Mouse (Mus musculus) neural tube, embryonic 13.5 days (tissue): ENCODE measurements around the gene Foxo1. TPM values are rescaled to one million over a fixed set of nuclear protein-coding genes. Genes with fewer than 3 reads are reported as not detected.

Experiments used
- ATAC-seq: fragments of 200-750 bp; cut with Nextera tagmentation; 2 replicates; pipeline ENCODE4 v1.8.0; 2017; ENCODE audit warnings: low read depth, mild to moderate bottlenecking, moderate TSS enrichment, moderate library complexity
- H3K27ac ChIP-seq: fragments of 300-500 bp; sonication (generic); replicated peaks from 2 replicates; pipeline ENCODE4 v1.5.1; 2015; ENCODE audit warnings: moderate library complexity, mild to moderate bottlenecking, inconsistent platforms
- H3K27me3 ChIP-seq: fragments of 300-500 bp; sonication (generic); 2 replicates; pipeline ENCODE4 v1.6.1; 2015; ENCODE audit warnings: mild to moderate bottlenecking, inconsistent platforms
- H3K36me3 ChIP-seq: fragments of 300-500 bp; sonication (generic); 2 replicates; pipeline ENCODE4 v1.6.1; 2015; ENCODE audit warnings: mild to moderate bottlenecking, inconsistent platforms
- H3K4me1 ChIP-seq: fragments of 300-500 bp; sonication (generic); replicated peaks from 2 replicates; pipeline ENCODE4 v1.6.1; 2015; ENCODE audit warnings: inconsistent platforms
- H3K4me2 ChIP-seq: fragments of 300-500 bp; sonication (generic); 2 replicates; pipeline ENCODE4 v1.6.1; 2015; ENCODE audit warnings: inconsistent platforms, mild to moderate bottlenecking, moderate library complexity
- H3K4me3 ChIP-seq: fragments of 300-500 bp; sonication (generic); 2 replicates; pipeline ENCODE4 v1.5.1; 2015; ENCODE audit warnings: mild to moderate bottlenecking, inconsistent platforms
- H3K9ac ChIP-seq: fragments of 300-500 bp; sonication (generic); 2 replicates; pipeline ENCODE4 v1.6.1; 2015; ENCODE audit warnings: moderate library complexity, mild to moderate bottlenecking, inconsistent platforms
- H3K9me3 ChIP-seq: fragments of 300-500 bp; sonication (generic); 2 replicates; pipeline ENCODE4 v1.6.1; 2016; ENCODE audit warnings: inconsistent platforms
- WGBS: fragments of 180-500 bp; shearing (Covaris S2); methylation state at CpG from one replicate; pipeline ENCODE4 v1.1.7; 2015; 5-methylcytosine and 5-hydroxymethylcytosine counted together
- polyA plus RNA-seq: library from polyadenylated mRNA; unstranded; fragments of >200 nt; fragmentation: Nextera tagmentation; extraction: Ambion mirVana; gene quantifications from 2 replicates; pipeline ENCODE4 v1.2.1, GENCODE M21; 2015

Foxo1 gene
- polyA plus RNA-seq, 1 experiment from 2014 or later: 2.7 TPM

DNA sequence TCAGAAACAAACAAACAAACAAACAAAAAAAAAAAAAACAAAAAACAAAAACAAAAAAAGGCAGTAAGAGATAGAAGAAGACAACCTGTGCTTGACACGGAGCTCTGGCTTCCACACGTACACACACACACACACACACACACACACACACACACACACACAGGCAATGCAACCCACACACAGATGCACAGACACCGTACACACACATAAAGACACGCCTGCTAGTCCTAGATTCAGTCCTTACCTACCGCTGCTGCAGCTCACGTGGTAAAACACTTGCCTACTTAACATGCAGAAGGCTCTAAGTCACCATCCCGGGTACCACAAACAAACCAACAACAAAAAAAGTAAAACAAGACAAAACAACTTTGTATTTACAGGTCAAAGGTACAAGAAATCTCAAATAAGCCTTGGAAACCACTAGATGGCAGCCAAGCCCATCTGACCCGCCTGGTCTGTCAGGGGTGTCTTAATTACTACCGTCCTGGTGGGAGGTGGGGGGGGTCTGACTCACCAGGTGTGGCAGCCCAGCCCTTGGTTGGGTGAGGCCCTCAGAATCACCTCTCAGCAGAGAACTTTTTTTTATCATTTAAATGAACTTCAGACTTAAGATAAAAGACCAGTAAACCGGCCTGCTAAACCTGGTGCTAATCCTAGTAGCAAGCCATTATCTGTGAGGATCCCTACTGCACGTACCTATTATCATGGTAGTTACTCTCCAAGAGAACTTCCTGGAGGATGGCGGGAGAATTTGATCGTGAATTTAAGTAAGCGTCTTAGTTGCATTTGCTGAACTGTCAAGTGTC lies 14.3 kb upstream of the Foxo1 start:
- no peak overlapping the region for H3K4me3 ChIP-seq
- no peaks in the 10 kb centered on the region for H3K36me3 ChIP-seq
- no peak overlapping the region for H3K27ac ChIP-seq
- no peak overlapping the region for H3K9ac ChIP-seq
- H3K4me2 ChIP-seq: no peak overlapping the region
- H3K4me1 ChIP-seq: no peaks in the 10 kb centered on the region; the same call in 1 of the 2 replicates
- no peaks in the 10 kb centered on the region for H3K9me3 ChIP-seq
- 22% methylated on average over 14 of the region's 14 CpGs for WGBS
- no peak for ATAC-seq
- peaks cover 16% of the 10 kb centered on the region for H3K27me3 ChIP-seq

DNA sequence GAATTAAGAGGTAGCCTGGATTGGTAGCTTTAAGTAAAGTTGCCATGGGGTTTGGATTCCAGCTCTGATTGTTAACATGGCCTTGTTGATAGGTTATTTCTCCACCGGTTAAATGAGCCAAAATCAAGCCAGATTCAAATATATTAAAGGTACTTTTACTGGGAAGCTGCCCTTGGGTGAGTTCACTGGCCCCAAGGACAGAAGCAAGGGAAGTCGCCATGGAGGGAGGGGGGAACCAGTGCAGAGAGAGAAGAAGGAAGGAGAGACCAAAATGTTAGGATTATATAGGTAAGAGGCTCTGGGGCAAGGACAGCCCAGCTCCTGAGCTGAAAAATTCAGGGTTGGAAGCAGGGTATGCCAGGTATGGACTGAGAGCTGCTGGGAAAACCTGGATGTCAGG lies 13.6 kb upstream of the Foxo1 start:
- WGBS: 8% methylated on average over 2 of the region's 2 CpGs
- no peak overlapping the region for H3K4me2 ChIP-seq
- no peak overlapping the region for H3K9ac ChIP-seq
- H3K27ac ChIP-seq: no peak overlapping the region
- H3K36me3 ChIP-seq: no peaks in the 10 kb centered on the region
- no peak for ATAC-seq
- peaks cover 22% of the 10 kb centered on the region for H3K27me3 ChIP-seq
- no peaks in the 10 kb centered on the region for H3K9me3 ChIP-seq
- no peak overlapping the region for H3K4me3 ChIP-seq
- no peaks in the 10 kb centered on the region; the same call in 1 of the 2 replicates for H3K4me1 ChIP-seq

DNA sequence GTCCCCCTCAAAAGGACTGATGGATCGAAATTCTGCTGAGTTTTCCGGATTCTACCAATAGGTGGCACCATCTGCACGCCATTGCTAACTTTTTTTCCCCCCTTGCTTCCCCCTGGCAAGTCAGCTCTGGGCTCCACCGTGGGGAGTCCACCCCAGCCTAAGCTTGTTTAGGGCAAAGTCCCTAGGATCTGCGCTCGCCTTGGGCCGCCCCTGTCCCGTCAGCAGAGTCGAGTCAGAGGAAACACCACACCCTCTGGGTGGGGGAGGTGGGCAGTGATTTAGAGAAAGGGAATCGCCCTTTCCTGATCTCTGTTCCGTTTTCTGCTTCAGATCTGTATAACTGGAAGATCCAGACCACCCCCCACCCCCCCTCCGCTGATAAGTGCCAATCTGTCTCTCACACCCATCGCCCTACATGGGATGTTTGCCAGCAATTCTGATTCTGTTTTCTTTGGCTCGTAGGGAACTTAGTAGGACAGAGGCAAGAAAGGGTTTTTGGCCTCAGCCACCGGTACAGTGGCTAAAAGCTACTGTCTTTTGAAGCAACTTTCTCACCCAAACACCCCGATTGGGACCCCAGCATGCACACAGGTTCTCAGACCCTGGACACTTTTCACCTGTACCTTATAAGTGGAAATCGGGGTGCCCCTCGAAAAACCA lies 10.2 kb upstream of the Foxo1 start:
- H3K27ac ChIP-seq: no peak overlapping the region
- 19% methylated on average over 18 of the region's 18 CpGs for WGBS
- peak overlapping the region; percentile 16 for H3K4me3 ChIP-seq
- H3K4me2 ChIP-seq: peak overlapping the region; percentile 51
- peak overlapping the region; percentile 43; the same call in 1 of the 2 replicates for H3K9ac ChIP-seq
- H3K36me3 ChIP-seq: no peaks in the 10 kb centered on the region
- ATAC-seq: peak; percentile 54
- no peaks in the 10 kb centered on the region; the same call in 1 of the 2 replicates for H3K4me1 ChIP-seq
- H3K27me3 ChIP-seq: peaks cover 44% of the 10 kb centered on the region
- no peaks in the 10 kb centered on the region for H3K9me3 ChIP-seq

DNA sequence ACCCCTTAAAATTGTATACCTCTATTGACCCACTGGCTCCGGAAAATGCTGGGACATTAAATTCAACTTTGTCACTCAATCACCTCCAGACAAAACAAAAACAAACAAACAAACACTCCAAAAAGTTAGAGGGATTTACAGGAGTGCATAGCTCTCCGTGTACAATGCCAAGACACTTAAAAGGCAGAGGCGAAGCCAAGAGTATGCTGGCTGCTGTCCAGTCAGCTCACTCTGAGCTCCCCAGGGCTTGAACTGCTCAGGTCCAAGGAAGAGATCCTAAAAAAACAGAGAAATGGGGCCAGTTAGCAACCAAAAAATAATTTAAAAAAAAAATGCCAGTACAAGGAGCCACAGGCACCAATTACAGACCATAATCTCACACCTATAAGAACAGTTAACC lies 9.6 kb upstream of the Foxo1 start:
- Histone ChIP-seq H3K4me1 (no peaks in the 10 kb centered on the region; the same call in 1 of the 2 replicates), H3K27me3 (peaks cover 44% of the 10 kb centered on the region), H3K9ac (no peak overlapping the region), H3K27ac (no peak overlapping the region), H3K36me3 (no peaks in the 10 kb centered on the region), H3K9me3 (no peaks in the 10 kb centered on the region), H3K4me2 (no peak overlapping the region), H3K4me3 (no peak overlapping the region)
- ATAC-seq: no peak
- 33% methylated on average over 3 of the region's 3 CpGs for WGBS

DNA sequence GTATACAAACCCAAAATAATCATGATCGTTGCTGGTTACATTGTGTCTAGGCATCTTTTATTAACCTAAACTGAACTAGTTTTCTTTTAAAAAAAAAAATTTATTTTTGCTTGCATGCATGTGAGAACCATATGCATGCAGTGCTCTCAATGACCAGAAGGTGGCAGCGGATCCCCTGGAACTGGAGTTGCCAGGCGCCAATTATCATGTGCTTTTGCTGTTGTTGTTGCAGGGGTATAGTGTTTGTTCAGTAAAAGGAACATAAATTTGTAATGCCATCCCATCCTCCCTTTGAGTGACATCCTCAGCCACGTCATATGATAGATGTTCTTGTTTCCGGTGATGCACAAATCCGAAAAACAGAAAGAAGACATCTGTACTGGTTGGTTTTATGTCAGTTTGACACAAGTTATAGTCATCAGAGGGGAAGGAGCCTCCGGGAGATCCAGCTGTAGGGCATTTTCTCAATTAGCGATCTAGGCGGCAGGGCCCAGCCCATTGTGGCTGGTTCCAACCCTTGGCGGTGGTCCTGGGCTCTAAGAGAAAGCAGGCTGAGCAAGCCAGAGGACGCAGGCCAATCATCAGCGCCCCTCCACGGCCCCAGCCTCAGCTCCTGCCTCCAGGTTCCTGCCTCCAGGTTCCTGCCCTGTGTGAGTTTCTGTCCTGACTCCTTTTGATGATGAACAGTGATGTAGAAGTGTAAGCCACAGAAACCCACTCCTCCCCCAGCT lies 5.5 kb upstream of the Foxo1 start:
- Histone ChIP-seq H3K36me3 (no peaks in the 10 kb centered on the region), H3K9me3 (no peaks in the 10 kb centered on the region), H3K9ac (no peak overlapping the region), H3K27me3 (peaks cover 80% of the 10 kb centered on the region), H3K4me1 (peaks cover 11% of the 10 kb centered on the region), H3K4me3 (no peak overlapping the region), H3K27ac (no peak overlapping the region), H3K4me2 (no peak overlapping the region)
- 0 out of 2 replicates have a peak, but pooled peaks have one; percentile 17 for ATAC-seq
- 43% methylated on average over 13 of the region's 13 CpGs for WGBS

DNA sequence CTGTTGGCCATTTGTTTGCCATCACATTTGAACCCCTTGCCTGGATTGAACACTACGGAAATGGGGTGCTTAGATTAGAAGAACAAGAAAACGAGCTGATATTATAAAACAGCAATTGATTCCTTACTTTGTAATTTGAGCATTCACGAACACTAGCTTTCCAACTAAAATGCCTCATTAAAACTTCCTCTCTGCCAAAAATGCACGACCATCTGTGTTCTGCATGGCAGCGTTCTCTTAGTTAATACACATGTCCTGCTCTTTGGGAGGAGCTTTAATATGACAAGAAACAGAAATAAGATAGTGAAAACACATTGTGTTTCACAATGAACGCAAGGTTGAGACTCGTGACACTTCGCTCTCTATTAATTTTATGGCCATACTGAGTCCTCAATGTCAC lies 3.8 kb upstream of the Foxo1 start:
- Histone ChIP-seq H3K4me2 (no peak overlapping the region), H3K4me1 (peaks cover 21% of the 10 kb centered on the region), H3K4me3 (no peak overlapping the region), H3K36me3 (no peaks in the 10 kb centered on the region), H3K27me3 (peaks cover 75% of the 10 kb centered on the region), H3K9me3 (no peaks in the 10 kb centered on the region), H3K27ac (no peak overlapping the region), H3K9ac (no peak overlapping the region)
- no peak for ATAC-seq
- 82% methylated on average over 8 of the region's 8 CpGs for WGBS

DNA sequence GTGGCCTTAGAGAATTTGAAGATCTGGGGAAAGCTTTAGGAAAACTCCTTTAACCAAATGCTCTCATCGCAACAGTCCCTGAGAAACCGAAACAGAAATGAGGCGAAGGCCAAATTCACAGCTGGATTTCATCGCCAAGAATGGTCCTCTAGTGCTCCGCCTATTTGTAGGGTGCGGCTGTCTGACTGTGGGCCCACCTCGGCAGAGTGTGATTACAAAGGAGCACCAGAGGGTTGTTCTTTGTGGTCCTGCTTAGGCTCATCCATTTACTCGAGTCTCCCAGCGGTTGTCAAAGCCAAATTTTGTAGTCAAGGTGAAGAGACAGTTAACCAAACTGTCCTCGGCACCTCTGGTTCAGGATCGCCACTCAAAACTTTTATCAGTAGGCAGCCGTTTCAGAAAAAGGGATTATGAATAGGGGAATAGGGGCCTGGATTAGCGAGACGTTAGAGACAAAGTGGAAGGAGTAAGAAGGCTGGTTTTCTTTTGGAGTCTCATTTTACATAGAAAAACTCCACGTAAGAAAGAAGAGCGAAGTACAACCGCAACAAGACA lies 1.5 kb upstream of the Foxo1 start:
- H3K36me3 ChIP-seq: no peaks in the 10 kb centered on the region
- peaks cover 33% of the 10 kb centered on the region for H3K4me1 ChIP-seq
- no peak overlapping the region for H3K4me3 ChIP-seq
- WGBS: 10% methylated on average over 17 of the region's 17 CpGs
- no peak overlapping the region for H3K9ac ChIP-seq
- H3K9me3 ChIP-seq: no peaks in the 10 kb centered on the region
- H3K4me2 ChIP-seq: peak overlapping the region; percentile 97
- peaks cover 75% of the 10 kb centered on the region for H3K27me3 ChIP-seq
- no peak for ATAC-seq
- no peak overlapping the region for H3K27ac ChIP-seq

DNA sequence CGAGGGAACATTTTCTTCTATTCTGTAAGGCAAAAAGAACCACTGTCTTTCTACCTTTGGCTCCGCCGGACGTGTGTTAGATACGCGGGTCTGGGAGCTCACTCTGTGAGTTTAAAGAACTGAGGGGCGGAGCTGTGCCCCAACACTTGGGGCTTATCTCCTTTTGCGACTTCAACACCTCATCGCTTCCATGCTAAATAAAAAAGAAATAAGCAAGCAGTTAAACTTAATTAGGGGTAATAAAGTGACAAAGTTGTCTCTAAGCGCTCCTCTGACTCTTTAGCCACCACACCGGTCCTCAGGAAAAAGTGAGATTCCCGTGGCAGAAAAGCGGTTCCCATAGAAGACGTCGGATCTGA lies 864 bp upstream of the Foxo1 start:
- Histone ChIP-seq H3K27me3 (peaks cover 79% of the 10 kb centered on the region), H3K4me1 (peaks cover 36% of the 10 kb centered on the region), H3K9me3 (no peaks in the 10 kb centered on the region), H3K9ac (peak overlapping the region; percentile 69), H3K4me2 (peak overlapping the region; percentile 97), H3K36me3 (no peaks in the 10 kb centered on the region), H3K27ac (no peak overlapping the region), H3K4me3 (peak overlapping the region; percentile 77)
- 1% methylated on average over 15 of the region's 15 CpGs for WGBS
- no peak for ATAC-seq

DNA sequence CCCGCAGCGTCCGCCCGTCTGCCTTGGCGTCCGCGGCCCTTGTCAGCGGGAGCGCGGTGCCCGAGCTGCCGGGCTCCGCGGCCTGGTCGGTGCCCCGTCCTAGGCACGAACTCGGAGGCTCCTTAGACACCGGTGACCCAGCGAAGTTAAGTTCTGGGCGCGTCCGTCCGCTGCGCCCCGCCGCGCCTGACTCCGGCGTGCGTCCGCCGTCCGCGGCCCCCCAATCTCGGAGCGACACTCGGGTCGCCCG lies 276 bp downstream of the Foxo1 start:
- under 1% methylated on average over 40 of the region's 40 CpGs for WGBS
- peak overlapping the region; percentile 71 for H3K27ac ChIP-seq
- H3K4me3 ChIP-seq: peak overlapping the region; percentile 77
- H3K9me3 ChIP-seq: no peaks in the 10 kb centered on the region
- peaks cover 79% of the 10 kb centered on the region for H3K27me3 ChIP-seq
- peaks cover 36% of the 10 kb centered on the region for H3K4me1 ChIP-seq
- H3K9ac ChIP-seq: peak overlapping the region; percentile 69
- no peak for ATAC-seq
- H3K4me2 ChIP-seq: peak overlapping the region; percentile 97
- no peaks in the 10 kb centered on the region for H3K36me3 ChIP-seq

DNA sequence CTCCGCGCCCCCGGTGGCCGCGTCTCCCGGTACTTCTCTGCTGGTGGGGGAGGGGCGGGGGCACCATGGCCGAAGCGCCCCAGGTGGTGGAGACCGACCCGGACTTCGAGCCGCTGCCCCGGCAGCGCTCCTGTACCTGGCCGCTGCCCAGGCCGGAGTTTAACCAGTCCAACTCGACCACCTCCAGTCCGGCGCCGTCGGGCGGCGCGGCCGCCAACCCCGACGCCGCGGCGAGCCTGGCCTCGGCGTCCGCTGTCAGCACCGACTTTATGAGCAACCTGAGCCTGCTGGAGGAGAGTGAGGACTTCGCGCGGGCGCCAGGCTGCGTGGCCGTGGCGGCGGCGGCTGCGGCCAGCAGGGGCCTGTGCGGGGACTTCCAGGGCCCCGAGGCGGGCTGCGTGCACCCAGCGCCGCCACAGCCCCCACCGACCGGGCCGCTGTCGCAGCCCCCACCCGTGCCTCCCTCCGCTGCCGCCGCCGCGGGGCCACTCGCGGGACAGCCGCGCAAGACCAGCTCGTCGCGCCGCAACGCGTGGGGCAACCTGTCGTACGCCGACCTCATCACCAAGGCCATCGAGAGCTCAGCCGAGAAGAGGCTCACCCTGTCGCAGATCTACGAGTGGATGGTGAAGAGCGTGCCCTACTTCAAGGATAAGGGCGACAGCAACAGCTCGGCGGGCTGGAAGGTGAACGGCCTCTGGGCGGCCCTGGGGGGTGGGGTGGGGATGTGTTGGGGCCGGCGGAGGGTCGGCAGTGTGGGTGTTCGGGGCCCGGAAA lies 789 bp downstream of the Foxo1 start:
- under 1% methylated on average over 75 of the region's 89 CpGs for WGBS
- H3K9ac ChIP-seq: peak overlapping the region; percentile 69
- ATAC-seq: peak; percentile 60
- H3K4me1 ChIP-seq: peaks cover 36% of the 10 kb centered on the region
- peak overlapping the region; percentile 97 for H3K4me2 ChIP-seq
- no peaks in the 10 kb centered on the region for H3K36me3 ChIP-seq
- peak overlapping the region; percentile 71 for H3K27ac ChIP-seq
- peak overlapping the region; percentile 77 for H3K4me3 ChIP-seq
- peaks cover 75% of the 10 kb centered on the region for H3K27me3 ChIP-seq
- H3K9me3 ChIP-seq: no peaks in the 10 kb centered on the region

DNA sequence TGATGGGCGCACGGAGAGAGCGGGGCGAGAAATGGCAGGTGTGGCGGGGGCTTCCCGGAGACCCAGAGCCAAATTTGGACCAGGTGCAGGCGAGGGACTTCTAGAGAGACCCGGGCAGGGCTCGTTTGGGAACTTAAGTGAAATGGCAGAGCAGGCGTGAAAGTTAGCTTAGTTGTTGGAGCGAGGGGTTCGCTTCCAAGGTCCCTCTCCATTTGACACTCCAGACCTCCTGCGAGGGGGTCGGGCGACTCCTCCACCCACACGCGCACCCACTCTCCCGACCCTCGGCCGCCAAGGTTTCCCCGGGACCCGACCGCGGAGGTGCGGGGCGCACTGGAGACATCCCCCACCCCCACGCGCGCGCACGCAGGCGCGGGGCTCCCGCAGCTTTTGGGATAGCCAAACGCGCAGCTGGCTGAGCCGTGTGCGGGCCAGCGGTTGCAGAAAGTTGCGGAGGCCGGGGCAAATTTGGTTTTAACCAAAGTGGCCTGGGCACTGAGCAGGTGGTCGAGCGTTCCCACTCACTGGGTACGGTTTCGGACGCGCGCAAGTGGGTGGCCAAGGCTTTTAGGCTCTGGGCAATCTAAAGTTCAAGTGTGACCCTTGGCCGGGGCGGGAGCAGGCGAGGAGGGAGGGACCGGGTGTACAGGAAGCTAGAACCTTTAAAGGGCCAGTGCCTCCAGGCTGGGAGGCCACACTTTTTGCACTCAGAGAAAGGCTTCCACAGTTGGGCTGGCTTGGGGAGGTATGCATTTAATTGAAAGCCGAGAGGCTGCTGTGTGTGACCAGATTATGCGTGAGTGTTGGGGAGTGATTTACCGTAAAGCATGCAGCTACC lies 1.6 kb downstream of the Foxo1 start:
- WGBS: under 1% methylated on average over 55 of the region's 55 CpGs
- Histone ChIP-seq H3K27me3 (peaks cover 67% of the 10 kb centered on the region), H3K9me3 (no peaks in the 10 kb centered on the region), H3K36me3 (no peaks in the 10 kb centered on the region), H3K4me3 (peak overlapping the region; percentile 77), H3K4me2 (peak overlapping the region; percentile 97), H3K4me1 (peaks cover 36% of the 10 kb centered on the region), H3K27ac (no peak overlapping the region), H3K9ac (peak overlapping the region; percentile 69)
- ATAC-seq: no peak
